Mouse (Mus musculus): ENCODE data around the gene 1700012P22Rik. TPM values are rescaled to one million over a fixed set of nuclear protein-coding genes. Genes with fewer than 3 reads are reported as not detected.

Gene 1700012P22Rik
- total RNA-seq, 4 experiments from 2014 or later = not detected

Other genes with a start within 250 kb of the 1700012P22Rik start
- not detected for gene Oog2, start 248.1 kb downstream of the 1700012P22Rik start, total RNA-seq (2022)
- gene C87977, start 225.5 kb downstream of the 1700012P22Rik start, total RNA-seq (2022) = not detected
- not detected for gene Pramel5, start 158.3 kb downstream of the 1700012P22Rik start, total RNA-seq (2022)
- not detected for gene Gm13128, start 108.5 kb downstream of the 1700012P22Rik start, total RNA-seq (2022)
- gene Gm13119, start 80.8 kb downstream of the 1700012P22Rik start, total RNA-seq (2022) = not detected
- not detected for gene Pramef20, start 60.8 kb downstream of the 1700012P22Rik start, total RNA-seq (2022)
- not detected for gene Pramef12, start 30.3 kb downstream of the 1700012P22Rik start, total RNA-seq (2022)
- gene Gm9944, start 14.5 kb upstream of the 1700012P22Rik start, total RNA-seq (2022) = not detected
- not detected for gene Aadacl3, start 25.0 kb upstream of the 1700012P22Rik start, total RNA-seq (2022)
- gene 9430007A20Rik, start 81.0 kb upstream of the 1700012P22Rik start, total RNA-seq (2022) = not detected
- gene Gm13124, start 126.4 kb upstream of the 1700012P22Rik start, total RNA-seq (2022) = not detected
- not detected for gene Aadacl4, start 174.9 kb upstream of the 1700012P22Rik start, total RNA-seq (2022)
- not detected for gene Gm436, start 247.6 kb upstream of the 1700012P22Rik start, total RNA-seq (2022)